Mouse (Mus musculus) embryonic facial prominence, embryonic 13.5 days (tissue): ENCODE measurements around the gene Hlf. TPM values are rescaled to one million over a fixed set of nuclear protein-coding genes. Genes with fewer than 3 reads are reported as not detected.

Source experiments
- ATAC-seq: fragments of 200-750 bp; cut with Nextera tagmentation; 2 replicates; pipeline ENCODE4 v1.8.0; 2017; ENCODE audit warnings: low read depth; ENCODE audit not compliant: insufficient number of reproducible peaks, insufficient read depth, low FRiP score, low TSS enrichment
- H3K27ac ChIP-seq: fragments of 300-500 bp; sonication (generic); 2 replicates; pipeline ENCODE4 v1.5.1; 2015; ENCODE audit warnings: moderate library complexity, mild to moderate bottlenecking, inconsistent platforms
- H3K27me3 ChIP-seq: fragments of 300-500 bp; sonication (generic); 2 replicates; pipeline ENCODE4 v1.6.1; 2015; ENCODE audit warnings: mild to moderate bottlenecking, inconsistent platforms
- H3K36me3 ChIP-seq: fragments of 300-500 bp; sonication (generic); 2 replicates; pipeline ENCODE4 v1.6.1; 2015; ENCODE audit warnings: mild to moderate bottlenecking, inconsistent platforms
- H3K4me1 ChIP-seq: fragments of 300-500 bp; sonication (generic); 2 replicates; pipeline ENCODE4 v1.6.1; 2015; ENCODE audit warnings: inconsistent platforms
- H3K4me2 ChIP-seq: fragments of 300-500 bp; sonication (generic); 2 replicates; pipeline ENCODE4 v1.6.1; 2015; ENCODE audit warnings: moderate library complexity, mild to moderate bottlenecking, inconsistent platforms
- H3K4me3 ChIP-seq: fragments of 300-500 bp; sonication (generic); 2 replicates; pipeline ENCODE4 v1.5.1; 2015; ENCODE audit warnings: mild to moderate bottlenecking, inconsistent platforms
- H3K9ac ChIP-seq: fragments of 300-500 bp; sonication (generic); 2 replicates; pipeline ENCODE4 v1.6.1; 2015; ENCODE audit warnings: mild to moderate bottlenecking, inconsistent platforms
- H3K9me3 ChIP-seq: fragments of 300-500 bp; sonication (generic); 2 replicates; pipeline ENCODE4 v1.6.1; 2016; ENCODE audit warnings: inconsistent platforms
- WGBS: fragments of 180-500 bp; shearing (Covaris S2); methylation state at CpG from one replicate; pipeline ENCODE4 v1.1.7; 2015; ENCODE audit warnings: mixed read lengths; 5-methylcytosine and 5-hydroxymethylcytosine counted together
- polyA plus RNA-seq: library from polyadenylated mRNA; unstranded; fragments of >200 nt; fragmentation: Nextera tagmentation; extraction: Ambion mirVana; gene quantifications from 2 replicates; pipeline ENCODE4 v1.2.1, GENCODE M21; 2015

Gene Hlf
- polyA plus RNA-seq, 1 experiment from 2014 or later: 8.8 TPM

- 26% methylated on average over 9 of the region's 9 CpGs for WGBS
- Histone ChIP-seq H3K27ac (no peak overlapping the region), H3K27me3 (no peaks in the 10 kb centered on the region), H3K9me3 (no peaks in the 10 kb centered on the region), H3K36me3 (no peaks in the 10 kb centered on the region), H3K9ac (0 out of 2 replicates have a peak overlapping the region, but pooled peaks have one; percentile 4), H3K4me3 (no peak overlapping the region), H3K4me1 (peaks cover 36% of the 10 kb centered on the region), H3K4me2 (no peak overlapping the region)
- no peak for ATAC-seq
Measured at GRCm38 (mm10) chr11:90356495-90357304, 34.0 kb downstream of the Hlf start.

GRCm38 (mm10) chr11:90356036-90356435 lies 34.7 kb downstream of the Hlf start:
- WGBS: 21% methylated on average over 3 of the region's 3 CpGs
- Histone ChIP-seq H3K4me1 (peaks cover 36% of the 10 kb centered on the region), H3K27ac (peak overlapping the region; percentile 22; the same call in 1 of the 2 replicates), H3K27me3 (no peaks in the 10 kb centered on the region), H3K4me3 (no peak overlapping the region), H3K4me2 (no peak overlapping the region), H3K36me3 (no peaks in the 10 kb centered on the region), H3K9ac (no peak overlapping the region), H3K9me3 (no peaks in the 10 kb centered on the region)
- no peak for ATAC-seq

GRCm38 (mm10) chr11:90355270-90355681 lies 35.4 kb downstream of the Hlf start:
- H3K27ac ChIP-seq: peak overlapping the region; percentile 22; the same call in 1 of the 2 replicates
- H3K4me2 ChIP-seq: no peak overlapping the region
- no peak overlapping the region for H3K9ac ChIP-seq
- ATAC-seq: peak; percentile 64; the same call in 1 of the 2 replicates
- whole genome bisulfite sequencing: 25% methylated on average over 7 of the region's 7 CpGs
- H3K27me3 ChIP-seq: no peaks in the 10 kb centered on the region
- peaks cover 36% of the 10 kb centered on the region for H3K4me1 ChIP-seq
- no peaks in the 10 kb centered on the region for H3K36me3 ChIP-seq
- no peaks in the 10 kb centered on the region for H3K9me3 ChIP-seq
- H3K4me3 ChIP-seq: no peak overlapping the region

DNA sequence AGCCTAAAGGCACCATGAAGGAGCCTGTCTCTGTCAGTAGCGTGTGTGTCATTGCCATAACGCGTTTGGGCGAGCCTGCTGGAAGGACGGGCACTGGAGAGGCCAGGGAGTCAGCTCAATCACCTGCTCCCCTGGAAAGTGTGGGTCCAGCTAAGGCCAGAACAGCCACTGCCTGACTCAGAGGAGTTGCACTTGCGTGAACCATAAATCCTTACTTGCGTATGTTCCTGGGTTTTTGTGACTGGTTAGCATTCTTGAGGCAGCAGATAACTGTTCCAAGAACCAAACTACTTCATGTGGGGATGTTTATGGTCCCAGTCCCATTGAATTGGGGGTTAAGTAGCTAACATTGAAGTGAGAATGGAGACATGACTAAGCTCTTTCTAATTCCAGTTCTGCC lies 38.0 kb downstream of the Hlf start:
- Histone ChIP-seq H3K27me3 (no peaks in the 10 kb centered on the region), H3K36me3 (no peaks in the 10 kb centered on the region), H3K4me2 (no peak overlapping the region), H3K27ac (no peak overlapping the region), H3K9ac (no peak overlapping the region), H3K9me3 (no peaks in the 10 kb centered on the region), H3K4me1 (peaks cover 33% of the 10 kb centered on the region), H3K4me3 (no peak overlapping the region)
- no peak for ATAC-seq
- WGBS: 83% methylated on average over 7 of the region's 7 CpGs

DNA sequence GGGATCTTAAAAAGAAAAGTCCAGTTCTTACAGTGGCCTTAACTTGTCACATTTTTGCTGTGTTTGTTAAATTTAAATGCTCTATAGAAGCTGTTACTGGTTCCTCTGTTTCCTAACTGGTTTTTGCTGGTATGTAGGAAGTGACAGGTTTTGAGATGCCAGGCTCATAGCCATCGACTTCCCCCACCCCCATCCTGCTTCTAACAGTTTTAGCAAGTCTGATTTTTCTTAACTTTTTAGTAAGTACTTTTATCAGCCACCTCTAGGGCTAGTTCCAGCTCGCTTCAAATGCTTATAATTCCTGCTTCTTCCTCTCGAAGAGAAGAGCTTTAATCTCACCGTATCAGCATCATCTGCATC lies 40.6 kb downstream of the Hlf start:
- ATAC-seq: no peak
- Histone ChIP-seq H3K27ac (no peak overlapping the region), H3K4me1 (peaks cover 9% of the 10 kb centered on the region), H3K36me3 (peaks cover 7% of the 10 kb centered on the region; the same call in 1 of the 2 replicates), H3K4me2 (no peak overlapping the region), H3K9me3 (no peaks in the 10 kb centered on the region), H3K4me3 (no peak overlapping the region), H3K27me3 (no peaks in the 10 kb centered on the region), H3K9ac (no peak overlapping the region)
- 63% methylated on average over 4 of the region's 4 CpGs for WGBS

GRCm38 (mm10) chr11:90349486-90350152 lies 41.1 kb downstream of the Hlf start:
- H3K27me3 ChIP-seq: no peaks in the 10 kb centered on the region
- no peak overlapping the region for H3K4me2 ChIP-seq
- peaks cover 5% of the 10 kb centered on the region; the same call in 1 of the 2 replicates for H3K4me1 ChIP-seq
- H3K36me3 ChIP-seq: peaks cover 10% of the 10 kb centered on the region; the same call in 1 of the 2 replicates
- no peak overlapping the region for H3K4me3 ChIP-seq
- H3K9ac ChIP-seq: no peak overlapping the region
- WGBS: 81% methylated on average over 6 of the region's 6 CpGs
- no peak overlapping the region for H3K27ac ChIP-seq
- H3K9me3 ChIP-seq: no peaks in the 10 kb centered on the region
- no peak for ATAC-seq

- 0 out of 2 replicates have a peak overlapping the region, but pooled peaks have one; percentile 23 for H3K27ac ChIP-seq
- no peak for ATAC-seq
- WGBS: 37% methylated on average over 13 of the region's 13 CpGs
Measured at GRCm38 (mm10) chr11:90347667-90348459, 42.8 kb downstream of the Hlf start.

GRCm38 (mm10) chr11:90345746-90346145 lies 44.9 kb downstream of the Hlf start:
- WGBS: 94% methylated on average over 11 of the region's 11 CpGs
- no peak overlapping the region for H3K4me2 ChIP-seq
- H3K4me3 ChIP-seq: no peak overlapping the region
- H3K27ac ChIP-seq: no peak overlapping the region
- no peak for ATAC-seq
- H3K9ac ChIP-seq: no peak overlapping the region
- no peaks in the 10 kb centered on the region for H3K27me3 ChIP-seq
- peaks cover 5% of the 10 kb centered on the region; the same call in 1 of the 2 replicates for H3K4me1 ChIP-seq
- H3K9me3 ChIP-seq: no peaks in the 10 kb centered on the region
- H3K36me3 ChIP-seq: peaks cover 17% of the 10 kb centered on the region

More at GRCm38 (mm10) chr11:90347667-90348459, 42.8 kb downstream of the Hlf start:
- peaks cover 5% of the 10 kb centered on the region; the same call in 1 of the 2 replicates for H3K4me1 ChIP-seq
- no peaks in the 10 kb centered on the region for H3K9me3 ChIP-seq
- no peak overlapping the region for H3K4me3 ChIP-seq
- H3K27me3 ChIP-seq: no peaks in the 10 kb centered on the region
- H3K4me2 ChIP-seq: no peak overlapping the region
- no peak overlapping the region for H3K9ac ChIP-seq
- H3K36me3 ChIP-seq: peaks cover 17% of the 10 kb centered on the region

- no peaks in the 10 kb centered on the region for H3K9me3 ChIP-seq
- H3K27me3 ChIP-seq: no peaks in the 10 kb centered on the region
- H3K4me2 ChIP-seq: no peak overlapping the region
- 90% methylated on average over 5 of the region's 5 CpGs for WGBS
- peaks cover 17% of the 10 kb centered on the region for H3K36me3 ChIP-seq
- H3K9ac ChIP-seq: no peak overlapping the region
- no peak overlapping the region for H3K27ac ChIP-seq
- ATAC-seq: no peak
- no peak overlapping the region for H3K4me3 ChIP-seq
- peaks cover 3% of the 10 kb centered on the region; the same call in 1 of the 2 replicates for H3K4me1 ChIP-seq
Measured at GRCm38 (mm10) chr11:90342858-90343257, 47.8 kb downstream of the Hlf start.

- Histone ChIP-seq H3K36me3 (peaks cover 17% of the 10 kb centered on the region), H3K27ac (no peak overlapping the region), H3K9ac (no peak overlapping the region), H3K27me3 (no peaks in the 10 kb centered on the region), H3K4me3 (no peak overlapping the region), H3K4me2 (no peak overlapping the region), H3K4me1 (no peaks in the 10 kb centered on the region), H3K9me3 (no peaks in the 10 kb centered on the region)
- 78% methylated on average over 5 of the region's 5 CpGs for WGBS
- no peak for ATAC-seq
Measured at GRCm38 (mm10) chr11:90342267-90342666, 48.4 kb downstream of the Hlf start.

GRCm38 (mm10) chr11:90340836-90341235 lies 49.9 kb downstream of the Hlf start:
- ATAC-seq: no peak
- H3K36me3 ChIP-seq: peaks cover 9% of the 10 kb centered on the region; the same call in 1 of the 2 replicates
- H3K4me1 ChIP-seq: no peaks in the 10 kb centered on the region
- no peaks in the 10 kb centered on the region for H3K27me3 ChIP-seq
- 89% methylated on average over 13 of the region's 13 CpGs for WGBS
- H3K4me2 ChIP-seq: no peak overlapping the region
- H3K4me3 ChIP-seq: no peak overlapping the region
- H3K9ac ChIP-seq: no peak overlapping the region
- H3K9me3 ChIP-seq: no peaks in the 10 kb centered on the region
- no peak overlapping the region for H3K27ac ChIP-seq
